ENCODE assay signal across 24 mouse cellular contexts in genomic region chr3:49278356-49278755, GRCm38 (mm10).
A peak's percentile ranks its signal among the peaks of the same experiment; 100 is the strongest.
DNase-seq lines count a peak whose midpoint lies in the region; ATAC-seq lines count a peak whose summit lies in the region.
"Had no signal": no experiment of that assay in that cellular context is flagged by ENCODE, and none has a peak within 500 bp of the region (broad histone marks: within the 10 kb centered on the region; RNA-seq: fewer than 3 reads in every experiment).

No protein-coding gene starts in this region.

- H3K4me3 ChIP-seq in liver, embryonic 12.5 days: no peak overlapping the region
- H3K4me3 ChIP-seq in forebrain, embryonic 13.5 days: no peak overlapping the region

- no peak for ATAC-seq in liver, embryonic 12.5 days
- ATAC-seq in forebrain, embryonic 13.5 days: no peak
- ATAC-seq: activated CD4-positive, CD25-positive, alpha-beta regulatory T cell, adult 4 months; CD4-positive, CD25-positive, alpha-beta regulatory T cell, adult 4 months; Patski had no signal

- no peaks in the 10 kb centered on the region for H3K36me3 ChIP-seq in liver, embryonic 12.5 days
- no peaks in the 10 kb centered on the region for H3K36me3 ChIP-seq in forebrain, embryonic 13.5 days (ENCODE audit: poor library complexity, severe bottlenecking)
- H3K36me3 ChIP-seq: G1E had no signal

- no peak overlapping the region for H3K4me2 ChIP-seq in liver, embryonic 12.5 days
- no peak overlapping the region for H3K4me2 ChIP-seq in forebrain, embryonic 13.5 days

- no peaks in the 10 kb centered on the region for H3K27me3 ChIP-seq in liver, embryonic 12.5 days (replicated peaks)
- no peaks in the 10 kb centered on the region for H3K27me3 ChIP-seq in forebrain, embryonic 13.5 days
- H3K27me3 ChIP-seq: CH12.LX, Patski had no signal

- H3K9ac ChIP-seq in liver, embryonic 12.5 days: no peak overlapping the region
- H3K9ac ChIP-seq in forebrain, embryonic 13.5 days: no peak overlapping the region

- no peak overlapping the region for H3K27ac ChIP-seq in liver, embryonic 12.5 days
- no peak overlapping the region for H3K27ac ChIP-seq in forebrain, embryonic 13.5 days

- H3K4me1 ChIP-seq in liver, embryonic 12.5 days: no peaks in the 10 kb centered on the region
- H3K4me1 ChIP-seq in forebrain, embryonic 13.5 days: no peaks in the 10 kb centered on the region

- WGBS in liver, embryonic 12.5 days (ENCODE audit: insufficient replicate concordance): 57% methylated on average over 1 of the region's 1 CpGs
- 88% methylated on average over 1 of the region's 1 CpGs for WGBS in forebrain, embryonic 13.5 days

- DNase-seq in 3T3-L1 (ENCODE audit: low read depth, low spot score) (peak; percentile 29), NIH3T3 (ENCODE audit: low read depth) (peak; percentile 55), adipocyte (ENCODE audit: low spot score) (peak; percentile 75)
- DNase-seq in layer of hippocampus, adult 8-10 months (ENCODE audit: low spot score in 2 of 2): no peak
- DNase-seq: adrenal gland, adult 2 months; adrenal gland, adult 8-10 months; adrenal gland, postnatal 10 days; adrenal gland, postnatal 14 days; adrenal gland, postnatal 25 days; adrenal gland, postnatal 36 days; B cell, adult 2 months; cerebellum, adult 11 months; cerebellum, adult 11-12 months; cerebellum, adult 18-20 months; cerebellum, adult 2 months; cerebellum, adult 8-10 months; cerebellum, adult 9-10 months had no signal

- H3K9me3 ChIP-seq in liver, embryonic 12.5 days (replicated peaks): no peaks in the 10 kb centered on the region
- no peaks in the 10 kb centered on the region for H3K9me3 ChIP-seq in forebrain, embryonic 13.5 days (replicated peaks)
- H3K9me3 ChIP-seq: G1E had no signal

Comparison
In these comparisons a context has a peak if more than half of its experiments do, and no peak if none do; other contexts are left out.
1. DNase-seq: peak in 3T3-L1 (single experiment), NIH3T3 (single experiment) and adipocyte (single experiment); none in layer of hippocampus, adult 8-10 months (0 of 2).